Mouse (Mus musculus): ENCODE data around the gene Vps54.
A peak's percentile ranks its signal among the peaks of the same experiment; 100 is the strongest.

Gene Vps54

GRCm38 (mm10) chr11:21339088-21339487 lies 100.0 kb downstream of the Vps54 start:
- no peaks in the 10 kb centered on the region for H3K27me3 ChIP-seq (ENCODE audit: control insufficient read depth, insufficient read depth, low read length, poor library complexity, severe bottlenecking)
- no peaks in the 10 kb centered on the region for H3K36me3 ChIP-seq (ENCODE audit: control insufficient read depth, insufficient read depth, low read length, poor library complexity, severe bottlenecking)
- DNase-seq (ENCODE audit: low read depth, low spot score), result no peak

GRCm38 (mm10) chr11:21343490-21343889 lies 104.4 kb downstream of the Vps54 start:
- no peak for DNase-seq (ENCODE audit: low read depth, low spot score)
- H3K36me3 ChIP-seq (ENCODE audit: control insufficient read depth, insufficient read depth, low read length, poor library complexity, severe bottlenecking), result no peaks in the 10 kb centered on the region
- H3K27me3 ChIP-seq (ENCODE audit: control insufficient read depth, insufficient read depth, low read length, poor library complexity, severe bottlenecking), result no peaks in the 10 kb centered on the region

GRCm38 (mm10) chr11:21346020-21346419 lies 106.9 kb downstream of the Vps54 start:
- Histone ChIP-seq H3K36me3 (ENCODE audit: control insufficient read depth, insufficient read depth, low read length, poor library complexity, severe bottlenecking) (peaks cover 3% of the 10 kb centered on the region; the same call in 1 of the 2 replicates), H3K27me3 (ENCODE audit: control insufficient read depth, insufficient read depth, low read length, poor library complexity, severe bottlenecking) (no peaks in the 10 kb centered on the region)
- DNase-seq (ENCODE audit: low read depth, low spot score), result no peak

- no peak for DNase-seq (ENCODE audit: low read depth, low spot score)
- H3K27me3 ChIP-seq (ENCODE audit: control insufficient read depth, insufficient read depth, low read length, poor library complexity, severe bottlenecking), result no peaks in the 10 kb centered on the region
- H3K36me3 ChIP-seq (ENCODE audit: control insufficient read depth, insufficient read depth, low read length, poor library complexity, severe bottlenecking), result peaks cover 8% of the 10 kb centered on the region
These were observed 109.8 kb downstream of the Vps54 start for GRCm38 (mm10) chr11:21348890-21349289.

GRCm38 (mm10) chr11:21351296-21351695 lies 112.2 kb downstream of the Vps54 start:
- no peak for DNase-seq (ENCODE audit: low read depth, low spot score)
- H3K27me3 ChIP-seq (ENCODE audit: control insufficient read depth, insufficient read depth, low read length, poor library complexity, severe bottlenecking), result no peaks in the 10 kb centered on the region
- peaks cover 8% of the 10 kb centered on the region for H3K36me3 ChIP-seq (ENCODE audit: control insufficient read depth, insufficient read depth, low read length, poor library complexity, severe bottlenecking)

- H3K36me3 ChIP-seq (ENCODE audit: control insufficient read depth, insufficient read depth, low read length, poor library complexity, severe bottlenecking), result no peaks in the 10 kb centered on the region
- H3K27me3 ChIP-seq (ENCODE audit: control insufficient read depth, insufficient read depth, low read length, poor library complexity, severe bottlenecking), result no peaks in the 10 kb centered on the region
- DNase-seq (ENCODE audit: low read depth, low spot score), result no peak
These were observed 124.3 kb downstream of the Vps54 start for GRCm38 (mm10) chr11:21363144-21363940.

- no peak for DNase-seq (ENCODE audit: low read depth, low spot score)
- Histone ChIP-seq H3K36me3 (ENCODE audit: control insufficient read depth, insufficient read depth, low read length, poor library complexity, severe bottlenecking) (no peaks in the 10 kb centered on the region), H3K27me3 (ENCODE audit: control insufficient read depth, insufficient read depth, low read length, poor library complexity, severe bottlenecking) (no peaks in the 10 kb centered on the region)
These were observed 129.4 kb downstream of the Vps54 start for GRCm38 (mm10) chr11:21368466-21368865.

GRCm38 (mm10) chr11:21369248-21370016 lies 130.4 kb downstream of the Vps54 start:
- H3K36me3 ChIP-seq (ENCODE audit: control insufficient read depth, insufficient read depth, low read length, poor library complexity, severe bottlenecking), result no peaks in the 10 kb centered on the region
- peak; percentile 1 for DNase-seq (ENCODE audit: low read depth, low spot score)
- no peaks in the 10 kb centered on the region for H3K27me3 ChIP-seq (ENCODE audit: control insufficient read depth, insufficient read depth, low read length, poor library complexity, severe bottlenecking)

GRCm38 (mm10) chr11:21370399-21371121 lies 131.5 kb downstream of the Vps54 start:
- H3K27me3 ChIP-seq (ENCODE audit: control insufficient read depth, insufficient read depth, low read length, poor library complexity, severe bottlenecking), result no peaks in the 10 kb centered on the region
- H3K36me3 ChIP-seq (ENCODE audit: control insufficient read depth, insufficient read depth, low read length, poor library complexity, severe bottlenecking), result no peaks in the 10 kb centered on the region
- DNase-seq (ENCODE audit: low read depth, low spot score), result peak; percentile 63
